Mouse (Mus musculus) lung, adult 2 months (tissue): Measurements from ENCODE around the gene Kdm1a.

ENCODE experiments used
- CTCF ChIP-seq: fragments of 200-500 bp; IDR thresholded peaks from 2 replicates; pipeline ENCODE4 v1.5.1; 2011; ENCODE audit warnings: mild to moderate bottlenecking, low read length, control low read depth; ENCODE audit not compliant: insufficient read depth
- POLR2A ChIP-seq: fragments of 200-500 bp; IDR thresholded peaks from 2 replicates; pipeline ENCODE4 v1.6.1; 2011; ENCODE audit warnings: low read depth, mild to moderate bottlenecking, control low read depth, low read length, borderline replicate concordance; ENCODE audit errors: extremely low read depth

DNA sequence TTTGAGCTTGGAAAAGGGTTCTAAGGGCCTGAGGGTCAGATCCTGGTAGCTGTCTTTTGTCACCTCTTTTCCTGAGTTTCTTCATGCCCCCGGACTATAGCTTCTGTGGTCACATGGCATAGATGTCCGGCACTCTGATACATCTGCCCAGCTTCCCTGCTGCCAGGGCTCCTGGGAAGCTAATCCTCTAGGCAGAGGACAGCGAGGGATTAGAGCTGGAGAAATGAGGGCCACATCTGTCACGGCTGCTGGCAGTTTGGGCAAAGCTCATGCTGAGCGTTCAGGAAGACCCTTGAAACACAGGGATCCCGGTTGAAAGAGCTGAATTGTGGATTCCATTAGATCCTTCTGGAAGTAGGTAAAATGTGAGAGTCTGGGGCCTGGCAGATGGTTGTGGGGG lies 19.9 kb upstream of the Kdm1a start, which contains the start of gene Lactbl1:
- TF ChIP-seq POLR2A (no peak), CTCF (no peak)
